Mouse (Mus musculus) brain, embryonic 18.5 days (tissue): ENCODE measurements around the gene Maats1.

ENCODE experiments used
- DNase-seq: peaks from one replicate; pipeline ENCODE4 v3.0.0-alpha.2; 2012; ENCODE audit warnings: low read depth, low spot score

The Maats1 gene

DNA sequence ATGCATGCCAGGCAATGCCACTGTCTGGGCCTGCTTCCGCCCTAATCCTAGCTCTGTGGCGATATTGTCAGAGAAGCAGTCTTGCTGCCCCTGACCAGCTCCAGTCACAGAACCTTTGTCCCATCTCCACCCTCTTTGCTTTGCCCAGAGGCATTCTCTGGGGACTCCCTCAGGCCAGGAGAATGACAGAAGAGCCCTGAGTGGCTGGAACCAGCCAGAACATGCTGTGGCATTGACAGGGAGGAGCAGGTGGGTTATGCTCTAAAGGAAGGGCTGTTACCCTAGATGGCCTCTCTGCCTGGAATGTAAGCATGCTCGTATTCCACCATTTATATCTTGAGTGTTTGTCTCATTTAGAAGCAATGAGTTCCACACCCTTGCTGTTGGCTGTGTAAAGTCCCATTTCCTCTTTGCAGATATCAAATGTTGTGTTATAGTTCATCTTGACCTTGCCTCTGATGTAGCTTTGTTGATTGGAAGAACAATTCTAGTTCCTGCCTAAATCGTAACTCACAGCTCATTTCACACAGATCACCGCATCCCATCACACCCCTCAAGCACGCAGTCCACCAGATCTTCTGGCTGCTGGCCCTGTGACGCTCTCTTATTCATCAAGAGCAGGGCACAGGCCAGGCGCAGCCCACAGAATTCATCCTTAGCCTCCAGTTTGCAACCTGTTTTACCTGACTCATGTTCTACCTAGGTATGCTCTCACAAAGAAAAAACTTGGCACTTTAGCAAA lies 28.9 kb upstream of the Maats1 start:
- DNase-seq = no peak

DNA sequence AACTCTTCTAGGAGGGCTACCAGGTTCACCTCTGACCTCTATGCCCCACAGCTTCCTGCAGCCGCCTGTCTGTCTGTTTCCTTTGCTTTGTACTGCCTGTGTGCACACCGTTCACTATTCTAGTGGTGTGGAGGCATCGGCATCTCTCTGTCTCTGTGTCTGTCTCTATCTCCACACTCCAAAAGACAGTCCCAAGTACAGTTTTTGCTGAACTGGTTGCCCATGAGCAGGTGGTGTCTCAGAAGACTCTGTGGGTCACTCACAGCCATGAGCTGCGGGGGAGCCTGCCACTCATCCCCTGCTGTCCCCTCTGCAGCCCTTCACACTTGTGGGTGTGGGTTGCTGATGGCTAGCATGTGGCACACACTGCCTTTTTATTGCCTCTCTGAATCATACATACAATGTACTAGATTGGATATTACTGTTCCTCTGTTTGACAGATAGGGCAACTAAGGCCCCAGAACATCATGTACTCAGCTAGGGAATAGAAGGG lies 28.1 kb upstream of the Maats1 start:
- no peak for DNase-seq

- DNase-seq = no peak
Measured at GRCm38 (mm10) chr16:38369431-38369830, 27.5 kb upstream of the Maats1 start.

GRCm38 (mm10) chr16:38369000-38369399 lies 27.1 kb upstream of the Maats1 start:
- no peak for DNase-seq

GRCm38 (mm10) chr16:38368336-38368735 lies 26.4 kb upstream of the Maats1 start:
- no peak for DNase-seq

DNA sequence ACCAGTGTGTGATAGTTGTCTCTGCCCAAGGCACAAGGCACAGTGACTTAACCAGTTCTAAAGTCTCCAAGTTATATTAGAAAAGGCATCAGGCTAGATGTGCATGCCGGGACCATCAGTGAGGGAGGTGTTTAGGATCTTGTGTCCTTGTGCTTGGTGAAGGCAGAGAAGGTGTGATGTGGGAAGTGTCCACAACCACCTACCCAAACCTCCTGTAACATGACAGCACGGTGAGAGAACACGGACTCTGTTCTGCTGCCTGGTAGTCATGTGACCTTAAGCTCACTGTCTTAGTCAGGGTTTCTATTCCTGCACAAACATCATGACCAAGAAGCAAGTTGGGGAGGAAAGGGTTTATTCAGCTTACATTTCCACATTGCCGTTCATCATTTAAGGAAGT lies 24.3 kb upstream of the Maats1 start:
- DNase-seq = no peak

DNA sequence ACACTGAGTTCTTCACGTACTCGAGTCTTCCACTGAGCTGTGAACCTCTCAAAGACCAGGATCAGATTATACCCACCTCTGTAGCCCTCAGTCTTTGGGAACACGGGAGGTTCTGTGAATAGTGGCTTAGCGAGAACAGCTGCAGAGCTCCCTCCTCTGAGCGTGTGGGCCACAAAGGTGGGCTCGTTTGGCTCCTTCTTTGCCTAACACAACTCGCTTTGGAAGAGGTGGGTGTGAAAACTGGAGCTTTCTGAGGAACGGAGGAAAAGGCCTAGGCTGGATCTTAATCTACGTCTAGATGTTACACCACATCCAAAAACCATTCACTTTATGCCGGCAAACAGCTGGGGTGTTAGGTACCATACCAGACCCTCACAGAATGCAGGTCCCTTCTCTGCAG lies 23.4 kb upstream of the Maats1 start:
- DNase-seq = no peak

DNA sequence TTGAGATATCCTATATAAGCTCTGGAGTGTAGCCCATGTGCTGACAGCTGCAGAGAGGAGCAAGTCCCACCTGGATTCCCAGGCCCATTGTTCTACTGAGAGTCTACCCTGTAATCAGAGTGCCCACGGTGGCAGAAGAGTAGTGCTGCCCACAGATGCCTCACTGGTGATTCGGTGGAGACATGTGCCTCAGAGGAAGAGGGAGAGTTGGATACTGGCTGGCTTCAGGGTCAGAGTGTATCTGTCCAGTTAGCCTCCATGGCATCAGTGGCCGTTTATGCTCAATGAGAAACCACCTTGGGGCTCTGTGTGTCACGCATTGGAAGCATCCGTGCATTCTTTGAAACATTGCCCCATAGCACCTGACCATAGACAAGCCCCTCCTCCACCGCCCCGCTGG lies 21.7 kb upstream of the Maats1 start:
- DNase-seq = no peak

DNA sequence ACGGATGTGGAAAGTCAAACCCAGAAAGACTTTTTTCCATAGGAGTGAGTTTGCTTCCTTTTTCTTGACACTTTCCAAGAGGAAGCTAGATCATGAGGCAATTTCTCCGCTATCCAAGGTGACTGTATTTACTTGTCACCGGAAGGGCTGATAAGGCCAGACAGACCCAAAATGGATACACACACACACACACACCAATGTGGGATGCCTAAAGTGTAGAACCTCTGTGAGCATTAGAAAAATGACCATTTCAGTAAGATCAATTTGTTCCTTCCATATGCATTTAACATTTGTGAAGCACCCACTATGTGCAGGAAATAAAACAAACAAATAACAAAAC lies 21.3 kb upstream of the Maats1 start:
- DNase-seq = no peak

- DNase-seq = no peak
Measured at GRCm38 (mm10) chr16:38362493-38363255, 20.7 kb upstream of the Maats1 start.

DNA sequence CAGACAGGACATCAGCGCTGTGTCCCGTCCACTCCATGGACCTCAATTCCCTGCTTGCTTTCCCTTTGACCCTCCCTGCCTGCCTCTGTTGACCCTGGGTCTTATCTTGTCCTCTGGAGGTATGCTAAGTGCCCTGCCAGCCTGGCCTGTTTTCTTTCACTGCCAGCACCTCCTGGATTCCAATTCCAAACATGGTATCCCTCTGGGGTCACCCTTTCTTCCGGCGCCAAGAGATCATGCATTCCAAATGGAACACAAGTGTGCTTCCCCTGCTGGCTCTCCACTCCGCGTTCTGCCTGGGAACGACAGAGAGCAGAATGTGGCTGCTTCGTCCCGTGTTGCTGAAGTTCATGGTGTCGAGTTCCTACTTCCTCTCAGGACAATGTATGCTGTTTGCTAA lies 20.0 kb upstream of the Maats1 start, which contains the start of gene Popdc2:
Gene Popdc2, plus strand, starts transcription at position 277 of the 400 bp plus-strand sequence.
- DNase-seq = no peak

GRCm38 (mm10) chr16:38360317-38360716 lies 18.4 kb upstream of the Maats1 start:
- no peak for DNase-seq

DNA sequence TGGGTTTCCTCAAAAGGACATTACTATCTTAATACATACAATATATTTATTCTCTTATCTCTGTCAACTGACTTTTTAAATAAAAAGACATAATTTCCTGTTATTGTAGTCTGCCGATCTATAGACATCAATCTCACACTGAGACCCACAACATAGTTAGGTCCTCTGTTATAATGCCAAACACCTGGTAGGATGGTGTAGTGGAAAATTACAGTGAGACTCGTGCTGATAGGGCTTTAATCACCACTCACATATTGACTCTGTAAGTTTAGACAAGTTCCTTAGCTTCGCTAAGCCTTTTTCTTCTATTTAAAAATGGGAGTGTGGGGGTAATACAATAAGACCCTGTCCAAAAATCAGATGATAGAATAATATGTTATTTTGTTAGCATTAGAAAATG lies 17.9 kb upstream of the Maats1 start:
- no peak for DNase-seq

DNA sequence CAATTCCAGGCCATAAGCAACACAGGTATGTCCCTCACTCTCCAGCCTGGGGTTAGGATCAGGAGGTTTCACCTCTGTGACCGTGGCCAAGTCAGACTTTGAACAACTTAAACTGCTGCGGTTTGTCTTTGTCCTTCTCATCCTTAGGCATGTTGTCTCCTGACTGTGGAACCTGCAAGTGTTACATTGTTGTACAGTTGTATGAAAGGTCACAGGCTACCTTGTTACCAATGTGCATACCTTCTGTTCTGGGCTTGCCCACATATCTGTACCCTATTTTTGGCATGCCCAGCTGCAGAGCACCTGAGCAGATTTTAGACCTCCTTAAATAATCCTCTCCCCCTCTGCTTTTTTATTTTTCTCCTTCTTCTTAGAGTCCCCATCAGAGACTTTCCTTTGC lies 17.3 kb upstream of the Maats1 start:
- DNase-seq = no peak

- DNase-seq = no peak
Measured at GRCm38 (mm10) chr16:38358256-38358812, 16.4 kb upstream of the Maats1 start.

DNA sequence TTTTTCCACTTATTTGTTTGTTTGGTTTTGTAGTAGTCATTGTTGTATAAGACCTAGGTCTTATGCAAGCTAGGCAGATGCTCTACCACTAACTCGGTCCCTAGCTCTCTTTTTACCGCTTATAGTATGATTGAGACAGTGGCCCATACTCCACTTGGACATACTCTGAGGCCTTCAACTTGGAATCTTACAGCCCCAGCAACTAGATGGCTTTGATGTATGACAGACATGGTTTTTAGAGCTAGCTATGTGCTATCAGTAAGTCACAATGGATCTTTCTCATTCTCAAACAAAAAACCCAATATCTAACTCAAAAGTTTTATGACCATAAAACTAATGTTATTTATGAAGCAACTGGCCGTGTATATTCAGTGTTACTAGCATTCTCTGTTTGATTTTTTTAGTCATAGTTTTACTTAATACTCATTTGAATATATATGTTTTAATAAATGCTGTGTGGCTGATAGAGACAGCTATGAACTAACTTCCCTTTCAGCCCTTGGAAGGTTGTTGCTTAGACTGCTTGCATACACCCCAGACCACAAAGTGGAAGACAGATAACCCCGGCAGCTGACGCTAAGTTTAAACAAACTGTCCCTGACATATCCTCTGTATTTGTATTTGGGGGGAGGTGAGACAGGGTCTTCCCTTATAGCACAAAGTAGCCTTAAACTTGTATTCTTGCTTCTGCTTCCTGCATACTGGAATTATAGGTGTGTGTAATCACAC lies 12.4 kb upstream of the Maats1 start:
- no peak for DNase-seq

DNA sequence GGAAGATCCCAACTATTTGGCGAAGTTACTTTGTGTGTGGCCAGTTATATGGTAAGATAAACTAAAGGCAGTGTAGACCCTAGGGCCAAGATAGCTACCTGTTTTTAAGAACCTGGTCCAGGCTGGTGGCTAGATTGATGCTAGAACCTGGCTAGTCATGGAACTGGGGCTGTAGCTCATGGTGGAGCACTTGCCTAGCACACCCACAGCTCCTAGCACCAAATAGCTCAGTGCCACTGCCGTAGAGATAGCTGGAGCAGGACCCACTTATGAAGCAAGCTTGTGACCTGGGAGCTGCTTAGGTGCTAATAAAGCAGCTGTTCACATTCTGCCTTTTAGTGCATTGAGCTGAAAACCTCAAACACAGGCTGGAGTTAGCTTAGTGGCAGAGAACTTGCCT lies 11.7 kb upstream of the Maats1 start:
- DNase-seq = no peak

GRCm38 (mm10) chr16:38352851-38353250 lies 10.9 kb upstream of the Maats1 start:
- DNase-seq = no peak

GRCm38 (mm10) chr16:38352031-38352430 lies 10.1 kb upstream of the Maats1 start:
- no peak for DNase-seq

GRCm38 (mm10) chr16:38350939-38351338 lies 9.0 kb upstream of the Maats1 start:
- DNase-seq = no peak

GRCm38 (mm10) chr16:38350361-38350855 lies 8.5 kb upstream of the Maats1 start:
- no peak for DNase-seq

GRCm38 (mm10) chr16:38349881-38350280 lies 7.9 kb upstream of the Maats1 start:
- DNase-seq = no peak
